Comparison of ENCODE assay signal across 15 mouse cellular contexts in genomic region chr9:92504889-92505288, GRCm38 (mm10).
"Had no signal": no experiment of that assay in that cellular context is flagged by ENCODE, and none has a peak within 500 bp of the region (broad histone marks: within the 10 kb centered on the region; RNA-seq: fewer than 3 reads in every experiment).

No protein-coding gene starts in this region.

- H3K9me3 ChIP-seq: liver, embryonic 13.5 days; midbrain, embryonic 12.5 days; midbrain, embryonic 15.5 days; neural tube, embryonic 13.5 days had no signal

- H3K9ac ChIP-seq: liver, embryonic 13.5 days; midbrain, embryonic 12.5 days; midbrain, embryonic 15.5 days; neural tube, embryonic 13.5 days had no signal

- H3K36me3 ChIP-seq: liver, embryonic 13.5 days; midbrain, embryonic 12.5 days; midbrain, embryonic 15.5 days; neural tube, embryonic 13.5 days had no signal

- H3K27ac ChIP-seq: kidney, postnatal 0 days; layer of hippocampus, adult 2 months; liver, embryonic 13.5 days; midbrain, embryonic 12.5 days; midbrain, embryonic 15.5 days; neural tube, embryonic 13.5 days had no signal

- ATAC-seq: midbrain, embryonic 15.5 days had no signal

- H3K4me1 ChIP-seq: liver, embryonic 13.5 days; midbrain, embryonic 12.5 days; midbrain, embryonic 15.5 days; neural tube, embryonic 13.5 days had no signal

- H3K4me2 ChIP-seq: liver, embryonic 13.5 days; midbrain, embryonic 12.5 days; midbrain, embryonic 15.5 days; neural tube, embryonic 13.5 days had no signal

- H3K27me3 ChIP-seq: liver, embryonic 13.5 days; midbrain, embryonic 12.5 days; midbrain, embryonic 15.5 days; neural tube, embryonic 13.5 days had no signal

- DNase-seq: kidney, adult 2 months; kidney, postnatal 25 days; layer of hippocampus, adult 9-11 months; liver, embryonic 13.5 days; lung, adult 2 months; lung, postnatal 36 days; retina, postnatal 1 day; thymus, adult 2 months; thymus, postnatal 14 days; thymus, postnatal 4 days had no signal

- H3K4me3 ChIP-seq: layer of hippocampus, adult 2 months; liver, embryonic 13.5 days; midbrain, embryonic 12.5 days; midbrain, embryonic 15.5 days; neural tube, embryonic 13.5 days had no signal
